Mouse (Mus musculus) frontal cortex, postnatal 36 days (tissue): ENCODE data around the gene Phrf1.

Experiments
- DNase-seq, 2 experiments: peaks; one replicate each; pipeline ENCODE4 v3.0.0; 2022; ENCODE audit warnings: low spot score in 2 of 2

The Phrf1 gene

GRCm38 (mm10) chr7:141256159-141256558 lies 27.6 kb downstream of the Phrf1 start:
- DNase-seq = no peak

GRCm38 (mm10) chr7:141261480-141261879 lies 32.9 kb downstream of the Phrf1 start:
- no peak for DNase-seq

DNA sequence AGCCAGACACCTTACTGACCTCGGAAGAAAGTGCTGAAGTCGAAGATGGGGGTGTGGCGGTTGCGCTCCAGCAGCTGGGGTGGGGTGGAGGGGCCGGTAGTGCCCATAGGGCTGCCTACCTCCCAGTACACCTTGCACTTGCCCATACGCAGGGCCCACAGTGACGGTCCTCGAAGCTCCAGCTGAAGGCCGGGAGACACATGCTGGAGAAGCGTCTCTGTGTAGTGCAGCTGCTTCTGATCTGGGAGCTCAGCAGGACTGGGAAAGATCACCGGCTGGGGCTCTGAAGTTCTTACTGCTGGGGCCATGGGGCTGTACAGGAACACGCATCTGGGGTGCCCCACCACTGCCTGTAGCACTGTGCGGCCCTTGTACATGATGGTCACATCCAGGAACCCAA lies 35.1 kb downstream of the Phrf1 start:
- no peak for DNase-seq

DNA sequence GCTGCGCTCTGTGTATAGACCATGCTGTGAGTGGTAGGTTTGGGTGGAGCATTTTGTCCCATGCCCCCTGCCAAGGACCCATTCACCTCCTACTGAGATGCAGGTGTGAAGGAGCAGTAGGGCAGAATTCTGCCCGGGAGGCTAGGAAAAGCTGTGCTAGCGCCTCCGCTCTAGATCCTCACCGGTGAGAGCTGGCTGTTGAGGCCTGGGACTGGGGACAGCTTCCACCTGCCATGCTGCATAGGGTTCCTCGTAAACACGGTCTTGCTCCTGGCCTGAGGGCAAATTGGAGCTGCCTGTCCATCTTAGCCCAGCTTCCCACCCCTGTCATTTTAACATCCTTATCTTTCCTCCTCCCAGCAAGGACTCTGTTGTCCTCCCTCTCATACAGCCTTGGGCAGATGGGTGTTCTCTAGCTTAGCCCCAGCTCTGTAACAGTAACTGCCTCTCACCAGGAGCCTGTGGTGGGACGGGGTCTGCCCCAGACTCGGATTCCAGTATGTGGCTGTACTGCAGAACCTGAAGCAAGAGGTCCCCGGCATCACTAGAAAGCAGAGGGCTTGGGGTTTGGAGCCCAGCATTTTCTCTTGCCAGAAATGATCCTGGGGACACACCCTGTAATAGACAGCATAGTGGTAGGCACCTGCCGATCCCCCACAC lies 35.6 kb downstream of the Phrf1 start:
- no peak for DNase-seq

GRCm38 (mm10) chr7:141264761-141265410 lies 36.3 kb downstream of the Phrf1 start:
- no peak for DNase-seq

GRCm38 (mm10) chr7:141265411-141265738 lies 36.8 kb downstream of the Phrf1 start:
- DNase-seq = no peak

- peak in 1 of 2 experiments; percentile 23 for DNase-seq
Observed at GRCm38 (mm10) chr7:141265739-141266561, 37.4 kb downstream of the Phrf1 start, which contains the start of gene Irf7. Gene Irf7, minus strand, starts transcription at chr7:141266481.

DNA sequence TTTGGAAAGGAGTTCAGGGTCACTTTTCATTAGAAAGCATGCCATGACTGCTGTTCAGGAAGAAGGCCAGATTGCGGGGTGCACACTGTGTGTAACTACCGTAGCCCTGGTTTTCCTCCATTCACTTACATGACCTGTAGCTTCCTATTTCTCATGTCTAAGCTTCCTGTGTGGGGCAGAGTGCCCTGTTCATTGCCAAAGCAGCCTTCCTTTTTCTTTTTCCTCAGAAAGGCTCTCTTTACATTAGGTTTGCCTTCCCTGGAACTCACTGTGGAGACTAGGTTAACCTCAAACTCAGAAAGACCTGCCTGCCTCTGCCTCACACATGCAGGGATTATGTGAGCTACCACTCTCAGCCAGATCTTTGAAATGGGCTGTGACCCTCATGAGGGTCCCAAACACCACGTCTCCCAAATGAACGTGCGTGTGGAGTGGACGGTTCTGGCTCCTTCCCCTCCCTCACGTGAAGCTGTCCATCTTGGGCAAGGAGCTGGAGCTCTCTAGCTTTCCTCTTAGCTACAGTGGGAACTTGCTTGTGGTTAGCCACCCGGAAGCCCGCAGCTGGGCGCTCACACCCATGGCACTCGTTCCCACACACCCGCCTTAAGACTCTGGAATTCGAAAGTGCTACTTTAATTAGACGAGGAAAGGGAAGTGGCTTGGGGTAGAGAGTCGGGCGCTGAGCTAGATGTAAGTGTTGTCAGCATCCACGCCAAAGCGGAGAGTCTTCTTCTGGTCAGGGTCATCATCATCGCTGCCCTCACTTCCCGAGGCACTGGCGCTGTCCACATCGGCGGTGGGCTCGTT lies 40.1 kb downstream of the Phrf1 start:
- DNase-seq = no peak

DNA sequence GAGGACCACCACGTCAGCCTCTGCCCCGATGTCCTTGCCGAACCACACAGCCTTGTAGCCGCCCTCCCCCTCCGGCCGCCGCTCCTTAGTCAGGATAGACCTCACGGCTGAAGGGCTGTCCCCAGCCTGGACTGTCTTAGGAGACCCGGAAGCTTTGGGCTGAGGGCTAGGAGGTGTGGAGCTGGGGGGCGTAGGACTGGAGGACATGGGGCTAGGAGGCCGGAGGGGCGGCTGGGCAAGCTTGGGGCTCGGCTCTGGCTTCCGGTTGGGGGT lies 40.6 kb downstream of the Phrf1 start:
- no peak for DNase-seq

DNA sequence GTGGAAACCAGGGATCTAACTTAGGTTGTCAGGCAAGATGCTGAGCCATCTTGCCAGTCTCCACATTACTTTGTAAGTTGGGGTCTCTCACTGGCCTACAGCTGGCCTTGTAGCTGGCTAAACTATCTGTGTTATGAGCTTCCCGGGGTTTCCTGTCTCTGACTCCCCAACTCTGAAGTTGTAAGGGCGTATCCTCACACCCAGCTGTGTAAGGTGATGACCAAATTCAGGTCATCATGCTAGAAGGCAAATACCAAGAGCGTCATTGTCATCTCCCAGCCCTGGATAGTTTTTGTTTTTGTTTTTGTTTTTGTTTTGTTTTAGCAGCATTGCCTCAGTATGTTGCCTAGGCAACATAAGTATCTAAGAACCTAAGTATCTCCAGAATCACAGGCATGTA lies 42.0 kb downstream of the Phrf1 start:
- no peak for DNase-seq

- DNase-seq = no peak
Observed at GRCm38 (mm10) chr7:141275356-141275755, 46.8 kb downstream of the Phrf1 start.

DNA sequence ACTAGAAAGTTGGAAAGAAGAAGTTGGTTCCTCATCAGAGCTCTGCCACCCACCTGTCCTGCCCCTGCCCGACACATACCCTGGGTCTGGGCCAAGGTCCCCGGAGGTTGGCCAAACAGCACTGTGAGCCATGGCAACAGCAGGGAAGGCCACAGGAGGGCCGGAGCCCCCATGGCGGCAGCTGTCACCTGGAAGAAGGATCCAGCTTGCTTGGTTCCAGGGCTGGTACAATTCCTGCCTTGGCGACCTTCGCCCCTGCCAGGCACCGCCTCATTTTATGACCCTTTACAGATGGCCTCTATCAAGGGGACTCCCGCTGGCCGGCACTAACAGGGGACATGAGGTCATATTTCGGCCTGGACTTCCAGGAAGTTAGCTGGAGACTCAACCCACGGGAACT lies 48.0 kb downstream of the Phrf1 start, which contains the start of gene Cdhr5:
Cdhr5 (minus strand) TSS at position 241 of the 400 bp plus-strand sequence.
- DNase-seq = no peak

DNA sequence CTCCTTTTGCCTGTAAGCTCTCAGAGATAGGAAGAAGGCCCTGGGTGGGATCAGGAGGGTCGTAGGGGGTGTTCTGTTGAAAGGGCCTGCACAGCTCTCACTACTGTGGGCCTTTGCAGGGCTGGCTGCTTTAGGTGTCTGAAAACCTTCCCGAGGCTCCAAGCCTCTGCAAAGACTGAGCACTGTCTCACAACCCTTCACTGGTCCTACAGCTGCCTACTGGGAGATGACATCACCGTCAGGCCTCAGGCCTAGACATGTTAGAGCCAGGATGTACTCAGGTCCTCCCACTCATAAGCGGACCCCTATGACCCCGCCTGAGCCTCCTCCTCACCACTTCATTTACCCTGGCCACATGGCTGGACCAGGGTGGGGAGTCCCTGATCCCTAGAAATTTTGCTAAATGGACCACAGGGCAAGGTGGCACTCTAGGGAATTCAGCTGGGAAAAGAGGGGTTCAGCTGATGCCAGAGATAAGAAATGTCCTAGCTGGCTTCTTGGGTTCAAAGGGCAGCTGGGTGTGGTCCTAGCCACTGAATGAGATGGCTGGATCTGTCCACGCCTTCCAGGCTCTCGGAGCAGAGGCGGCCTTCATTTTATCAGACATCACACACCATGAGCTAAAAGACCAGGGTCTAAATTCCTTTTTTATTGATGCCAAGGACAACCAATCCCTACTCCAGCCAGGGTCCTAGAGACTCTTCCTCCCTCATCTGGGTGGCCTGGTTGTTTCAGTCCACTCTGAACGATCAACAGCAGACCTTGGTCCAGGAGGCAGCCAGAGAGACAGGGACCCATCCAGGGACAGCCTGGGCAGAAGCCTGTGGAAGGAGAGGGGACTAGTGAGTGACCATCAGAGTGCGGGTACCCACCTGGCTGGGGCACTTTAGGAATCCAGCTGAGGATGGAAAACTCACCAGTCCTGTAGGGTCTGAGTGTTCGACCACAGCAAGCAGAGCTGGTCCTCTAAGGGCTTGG lies 49.4 kb downstream of the Phrf1 start:
- no peak for DNase-seq

DNA sequence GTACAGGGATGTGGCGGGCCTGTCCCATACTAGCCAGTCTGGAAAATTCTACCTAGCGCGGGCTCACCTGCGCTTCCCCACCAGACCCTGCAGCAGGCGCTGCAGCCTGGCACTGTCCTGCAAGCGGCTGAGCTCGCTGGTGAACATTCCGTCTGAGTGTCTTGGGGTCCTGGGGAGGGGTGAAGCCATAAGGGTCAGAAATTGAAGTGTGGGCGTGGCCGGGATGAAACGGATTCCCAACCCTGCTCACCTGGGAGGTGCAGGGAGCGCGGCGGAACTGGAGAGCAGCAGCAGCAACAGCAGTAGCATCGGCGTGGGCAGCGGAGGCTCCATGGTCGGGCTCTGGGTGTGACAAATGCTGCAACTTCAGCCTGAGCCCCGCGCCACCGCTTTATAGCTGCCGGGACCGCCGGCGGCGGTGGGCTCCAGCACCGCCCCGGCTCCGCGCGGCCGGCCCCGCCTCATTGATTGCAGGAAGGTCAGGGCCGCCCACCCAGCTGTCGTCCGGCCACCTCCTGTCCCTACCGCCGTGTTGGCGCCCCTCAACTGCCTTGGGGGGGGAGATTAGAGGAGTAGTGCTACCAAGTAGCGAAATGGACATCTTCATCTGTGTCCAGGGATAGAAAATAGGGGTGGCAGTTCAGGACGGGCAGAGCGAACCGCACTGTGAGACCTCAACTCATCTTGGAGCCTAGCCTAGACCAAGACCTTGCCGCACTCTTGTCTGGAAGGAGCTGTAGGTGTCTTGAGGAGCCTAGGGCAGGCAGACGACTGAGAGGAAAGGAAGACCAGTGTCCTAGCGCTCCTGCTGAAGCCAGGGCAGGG lies 50.4 kb downstream of the Phrf1 start, which contains the start of gene Sct:
Sct (minus strand) TSS at position 368 of the 825 bp plus-strand sequence.
- no peak for DNase-seq

DNA sequence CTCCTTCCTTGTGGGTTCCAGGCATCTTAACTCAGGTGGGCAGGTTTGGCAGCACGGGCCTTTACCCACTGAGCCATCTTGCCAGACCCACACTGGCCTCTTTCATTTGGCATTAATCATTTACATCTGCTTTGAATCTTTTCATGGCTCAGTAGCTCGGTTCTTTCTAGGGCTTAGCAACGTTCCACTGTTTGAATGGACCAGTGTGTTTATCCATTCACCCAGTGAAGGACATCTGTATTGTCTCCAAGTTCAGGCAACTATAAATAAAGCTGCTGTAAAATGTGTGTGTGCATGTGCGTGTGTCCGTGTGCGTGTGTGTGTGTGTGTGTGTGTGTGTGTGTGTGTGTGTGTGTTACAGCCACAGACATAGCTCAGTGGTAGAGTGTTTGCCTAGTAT lies 52.9 kb downstream of the Phrf1 start:
- no peak for DNase-seq

GRCm38 (mm10) chr7:141282756-141283155 lies 54.2 kb downstream of the Phrf1 start:
- DNase-seq = no peak

- DNase-seq = no peak
Observed at GRCm38 (mm10) chr7:141288042-141288441, 59.5 kb downstream of the Phrf1 start.

GRCm38 (mm10) chr7:141291921-141292582 lies 63.5 kb downstream of the Phrf1 start, which contains the start of gene Drd4:
Gene Drd4, plus strand, starts transcription at chr7:141292006.
- peak in 1 of 2 experiments; percentile 29 for DNase-seq
